Mouse (Mus musculus) embryo, embryonic 9.5 days (tissue): ENCODE measurements around the gene 4930432K21Rik.

Experiments used
- DNase-seq: peaks from one replicate; pipeline ENCODE4 v3.0.0-alpha.2; 2017; ENCODE audit errors: extremely low spot score

4930432K21Rik gene

DNA sequence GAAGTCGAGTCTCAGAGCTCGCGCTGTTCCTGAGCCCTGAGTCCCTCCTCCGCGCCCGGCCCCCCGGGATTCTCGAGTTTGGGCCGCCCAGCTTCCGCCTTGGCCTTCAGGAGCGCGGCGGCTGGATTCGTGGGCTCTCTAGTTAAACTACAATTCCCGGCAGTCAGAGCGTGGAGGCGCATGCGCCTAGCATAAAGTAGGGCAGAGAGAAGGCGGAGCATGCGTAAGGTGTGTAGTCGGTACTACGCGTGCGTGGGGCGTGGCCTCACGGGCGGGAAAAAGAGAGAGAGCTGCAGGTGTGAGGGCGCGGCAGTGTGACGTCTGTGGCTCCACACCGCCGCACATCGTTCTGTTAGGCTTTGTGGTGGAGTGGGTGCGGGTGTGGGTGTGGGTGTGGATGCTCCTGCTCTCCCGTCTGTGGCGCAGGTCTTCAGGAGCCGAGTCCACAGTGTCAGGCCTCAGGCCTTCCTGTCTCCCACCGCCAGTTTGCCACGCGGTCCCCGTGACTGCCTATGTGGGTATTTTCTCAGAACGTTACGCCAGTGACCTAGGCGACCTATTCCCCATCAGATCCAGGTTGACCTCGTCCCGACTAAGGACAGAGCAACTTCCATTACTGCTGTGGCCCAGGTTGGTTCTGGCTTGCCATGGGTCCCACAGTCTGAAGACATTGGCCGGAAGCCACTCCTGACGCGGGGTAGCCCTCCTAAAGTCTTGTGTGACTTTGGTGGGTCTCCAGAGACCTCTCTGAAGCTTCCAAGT is at the start of gene 4930432K21Rik, which contains the start of gene Cc2d1a:
Gene 4930432K21Rik (plus strand): TSS at position 257 of the 762 bp plus-strand sequence.
Gene Cc2d1a (minus strand): TSS at position 168 of the 762 bp plus-strand sequence.
- peak; percentile 93 for DNase-seq

- DNase-seq: no peak
Measured at GRCm38 (mm10) chr8:84098376-84098775, 49.4 kb upstream of the 4930432K21Rik start.

DNA sequence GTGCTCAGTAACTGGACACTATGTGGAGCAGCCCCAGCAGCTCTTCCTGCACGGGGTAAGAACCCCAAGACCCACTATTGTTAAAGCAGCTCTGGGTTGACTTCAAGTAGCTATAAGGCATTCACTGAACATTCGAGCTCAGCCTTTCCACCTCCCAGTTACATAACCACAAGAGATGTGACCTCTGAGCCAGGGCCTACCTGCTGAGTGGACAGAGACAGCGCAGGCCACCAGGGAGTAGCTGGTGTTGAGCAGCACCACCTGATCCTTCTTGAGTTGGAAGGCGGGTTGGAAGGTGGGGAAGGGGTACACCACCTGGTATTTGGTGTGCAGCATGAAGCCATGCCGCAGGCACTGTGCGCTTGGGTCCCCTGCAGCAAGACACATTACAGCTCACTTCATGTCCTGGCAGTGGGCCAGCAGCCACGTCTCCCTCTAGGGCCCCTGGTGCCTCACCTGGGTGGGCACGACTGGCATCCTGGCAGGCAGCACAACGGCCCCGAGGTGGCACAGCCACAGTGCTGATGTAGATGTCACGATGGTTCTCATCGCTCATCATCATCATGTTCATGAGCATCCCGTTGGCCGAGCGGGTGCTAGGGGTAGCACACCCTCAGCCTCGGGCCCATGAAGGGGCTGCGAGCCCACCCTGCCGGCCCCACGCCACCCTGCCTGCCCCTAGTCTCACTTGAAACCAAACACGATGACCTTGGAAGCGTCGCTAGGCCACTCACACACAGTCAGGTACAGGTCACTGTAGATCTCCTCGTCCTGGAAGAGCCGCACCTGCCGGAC is 46.2 kb upstream of the 4930432K21Rik start:
- no peak for DNase-seq

DNA sequence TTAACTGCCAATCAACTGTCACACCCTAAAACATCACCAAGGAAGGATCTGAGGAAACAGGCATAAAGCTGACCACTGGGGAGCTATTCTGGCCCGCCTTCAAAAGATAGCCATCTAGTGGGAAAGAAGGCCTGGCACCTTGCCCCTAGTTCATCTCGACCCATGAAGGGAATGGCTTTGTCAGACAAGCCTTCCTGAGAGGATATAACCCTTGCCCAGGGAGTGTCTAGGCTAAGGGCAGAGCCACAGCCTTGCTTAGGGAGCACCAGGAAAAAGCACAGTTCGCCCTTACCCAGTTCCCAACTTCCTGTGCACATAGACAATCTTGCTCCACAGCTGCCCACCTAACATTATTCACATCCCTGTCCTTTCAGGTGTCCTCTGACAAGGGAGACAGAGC is 44.2 kb upstream of the 4930432K21Rik start:
- DNase-seq: no peak

- peak; percentile 88 for DNase-seq
Measured at GRCm38 (mm10) chr8:84104221-84104620, 43.6 kb upstream of the 4930432K21Rik start.

GRCm38 (mm10) chr8:84104697-84105609 is 42.9 kb upstream of the 4930432K21Rik start, which contains the start of gene Dcaf15:
Dcaf15 (minus strand) TSS chr8:84104768.
- peak; percentile 97 for DNase-seq

GRCm38 (mm10) chr8:84105676-84106075 is 42.1 kb upstream of the 4930432K21Rik start:
- no peak for DNase-seq

DNA sequence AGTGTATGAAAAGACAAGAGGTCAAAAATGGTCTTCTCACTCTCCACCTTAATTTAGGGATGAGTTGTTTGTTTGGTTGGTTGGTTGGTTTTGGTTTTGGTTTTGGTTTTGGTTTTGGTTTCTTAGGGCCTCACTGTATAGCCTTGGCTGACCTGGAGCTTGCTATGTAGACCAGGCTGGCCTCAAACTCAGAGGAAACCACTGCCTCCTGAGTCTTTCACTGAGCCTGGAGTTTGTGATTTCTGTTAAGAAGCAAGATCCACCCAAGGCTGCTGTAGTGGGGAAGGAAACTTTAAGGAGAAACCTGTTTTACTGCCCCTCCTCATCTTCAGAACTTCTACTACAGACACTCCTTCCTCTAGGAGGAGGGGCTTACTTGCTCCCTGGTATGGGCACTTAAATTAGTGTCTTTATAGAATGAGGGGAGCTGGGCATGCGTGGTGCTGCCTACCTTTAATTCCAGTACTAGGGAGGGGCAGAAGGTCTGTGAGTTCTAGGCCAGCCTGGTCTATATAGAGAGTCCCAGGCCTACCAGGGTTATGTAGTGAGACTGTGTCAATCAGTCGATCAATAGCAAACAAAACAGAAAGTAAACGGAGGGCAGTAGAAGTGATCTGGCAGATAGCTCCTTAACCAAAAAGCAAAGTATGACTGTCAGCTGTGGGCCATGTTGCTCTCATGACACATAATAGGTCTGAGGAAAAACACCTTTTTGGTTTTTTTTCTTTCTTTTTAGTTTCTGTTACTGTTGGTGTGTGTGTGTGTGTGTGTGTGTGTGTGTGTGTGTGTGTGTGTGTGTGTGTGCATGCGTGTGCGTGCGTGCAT is 41.4 kb upstream of the 4930432K21Rik start:
- DNase-seq: no peak

DNA sequence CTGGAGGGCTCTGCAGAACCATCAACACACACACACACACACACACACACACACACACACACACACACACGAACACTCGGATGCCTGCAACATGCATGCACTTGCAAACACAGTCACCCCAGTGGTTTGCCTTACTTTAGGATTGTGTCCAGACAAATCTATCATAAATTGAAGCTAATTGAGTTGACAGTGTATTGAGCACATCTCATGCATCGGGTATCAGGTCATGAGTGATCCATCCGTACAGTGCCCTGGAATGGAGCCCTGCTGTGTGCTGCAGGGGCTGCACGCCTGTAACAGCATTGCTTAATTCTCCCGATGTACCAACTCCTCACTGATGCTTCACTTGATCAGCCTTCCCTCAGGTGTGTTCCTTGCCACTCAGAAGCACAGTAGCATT is 32.2 kb upstream of the 4930432K21Rik start:
- no peak for DNase-seq

DNA sequence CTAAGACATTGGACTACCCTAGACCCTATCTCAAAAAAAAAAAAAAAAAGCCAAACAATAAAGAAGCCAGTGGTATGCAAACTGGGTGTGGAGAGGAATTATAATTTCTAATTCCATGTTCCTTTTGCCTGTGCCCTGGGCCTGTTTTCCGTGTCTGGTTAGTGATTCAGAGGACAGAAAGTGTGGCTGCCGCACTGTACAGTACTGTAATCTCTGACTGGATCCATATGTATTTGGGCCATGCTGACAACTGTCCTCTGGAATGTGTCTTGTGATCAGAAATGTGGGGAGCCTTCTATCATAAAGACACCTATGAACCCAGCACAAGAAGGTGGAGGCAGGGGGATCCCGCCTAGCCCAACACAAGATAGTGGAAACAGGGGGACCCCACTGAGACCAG is 25.7 kb upstream of the 4930432K21Rik start:
- no peak for DNase-seq

DNA sequence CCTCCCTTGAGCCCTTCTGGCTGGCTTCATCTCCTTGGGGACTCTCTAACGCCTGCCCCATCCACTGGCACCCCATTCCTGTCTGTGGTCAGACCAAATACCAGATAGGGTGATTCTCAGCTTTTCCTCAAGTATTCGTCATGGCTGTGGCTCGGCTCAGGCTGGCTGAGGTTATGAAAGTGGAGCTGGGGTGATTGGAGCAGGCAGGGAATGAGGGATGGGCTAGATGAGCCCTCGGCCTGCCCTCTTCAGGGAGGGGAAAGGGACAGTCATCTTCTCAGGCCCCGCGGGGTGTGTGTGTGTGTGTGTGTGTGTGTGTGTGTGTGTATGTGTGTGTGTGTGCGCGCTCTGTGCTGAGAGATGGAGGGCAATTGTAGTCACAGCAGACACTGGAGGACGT is 22.2 kb upstream of the 4930432K21Rik start, which contains the start of gene Podnl1:
Gene Podnl1 (plus strand): TSS at position 334 of the 400 bp plus-strand sequence.
- DNase-seq: no peak

- no peak for DNase-seq
Measured at GRCm38 (mm10) chr8:84126742-84127141, 21.1 kb upstream of the 4930432K21Rik start.

DNA sequence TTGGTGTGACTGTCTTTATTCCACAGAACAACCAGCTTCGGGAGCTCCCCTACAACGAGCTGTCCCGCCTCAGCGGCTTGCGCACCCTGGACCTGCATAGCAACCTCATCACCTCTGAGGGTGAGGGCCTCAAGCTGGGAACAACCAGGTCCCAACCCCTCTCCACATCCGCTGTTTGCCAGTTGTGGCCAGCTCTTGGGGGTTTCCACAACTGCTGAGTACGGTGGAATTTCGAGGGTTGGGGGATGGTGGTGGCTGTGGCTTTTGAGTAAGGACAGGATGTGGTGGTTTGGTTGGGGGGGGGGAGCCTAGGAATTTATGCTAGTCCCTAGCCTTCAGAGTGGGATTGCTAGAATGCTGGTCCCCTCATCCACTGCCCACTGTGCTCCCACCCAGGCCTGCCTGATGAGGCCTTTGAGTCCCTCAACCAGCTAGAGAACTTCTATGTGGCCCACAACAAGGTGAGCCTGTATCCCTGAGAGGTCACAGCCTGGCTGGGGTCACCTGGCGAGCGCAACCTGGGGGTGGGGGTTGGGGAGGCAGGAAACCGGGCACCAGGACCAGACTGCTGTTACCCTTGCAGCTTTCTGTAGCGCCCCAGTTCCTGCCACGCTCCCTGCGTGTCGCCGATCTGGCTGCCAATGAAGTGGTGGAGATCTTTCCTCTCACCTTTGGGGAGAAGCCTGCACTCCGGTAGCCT is 20.5 kb upstream of the 4930432K21Rik start:
- DNase-seq: no peak

DNA sequence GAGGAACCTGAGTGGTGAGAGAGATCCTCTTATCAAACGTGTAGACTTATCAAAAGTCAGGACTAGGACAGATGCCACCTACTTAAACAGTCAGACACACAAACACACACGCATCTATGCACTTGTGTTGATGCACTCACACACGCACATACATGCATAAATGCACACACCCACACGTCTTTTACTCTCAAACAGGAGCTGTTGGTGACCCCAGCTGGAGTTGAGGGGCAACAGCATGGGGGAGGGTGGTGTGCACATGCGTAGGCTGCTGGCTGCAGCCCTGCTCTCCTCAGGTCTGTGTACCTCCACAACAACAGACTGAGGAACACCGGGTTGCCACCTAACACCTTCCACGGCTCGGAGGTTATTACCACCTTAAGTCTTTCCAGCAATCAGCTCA is 19.5 kb upstream of the 4930432K21Rik start:
- DNase-seq: no peak

GRCm38 (mm10) chr8:84130806-84131205 is 17.0 kb upstream of the 4930432K21Rik start:
- DNase-seq: no peak

DNA sequence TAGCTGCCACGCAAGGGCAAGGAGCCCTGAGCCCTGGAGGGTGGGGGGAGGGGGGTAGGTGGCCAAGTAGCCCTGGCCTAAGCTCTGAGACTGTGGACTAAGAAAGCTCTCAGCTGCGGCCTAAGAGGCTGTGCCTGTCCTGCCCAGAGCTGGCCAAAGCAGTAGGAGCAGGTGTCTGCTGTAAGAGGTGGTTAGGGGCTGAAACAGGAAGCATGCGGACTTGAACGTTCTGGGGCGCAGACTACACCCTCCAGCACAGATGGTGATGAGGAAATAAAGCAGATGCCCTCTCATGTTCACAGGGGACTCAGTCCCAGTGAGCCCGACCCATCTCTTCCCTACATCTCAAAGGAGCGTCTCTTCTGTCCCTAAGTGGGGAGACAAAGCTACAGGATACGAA is 15.6 kb upstream of the 4930432K21Rik start:
- DNase-seq: no peak

DNA sequence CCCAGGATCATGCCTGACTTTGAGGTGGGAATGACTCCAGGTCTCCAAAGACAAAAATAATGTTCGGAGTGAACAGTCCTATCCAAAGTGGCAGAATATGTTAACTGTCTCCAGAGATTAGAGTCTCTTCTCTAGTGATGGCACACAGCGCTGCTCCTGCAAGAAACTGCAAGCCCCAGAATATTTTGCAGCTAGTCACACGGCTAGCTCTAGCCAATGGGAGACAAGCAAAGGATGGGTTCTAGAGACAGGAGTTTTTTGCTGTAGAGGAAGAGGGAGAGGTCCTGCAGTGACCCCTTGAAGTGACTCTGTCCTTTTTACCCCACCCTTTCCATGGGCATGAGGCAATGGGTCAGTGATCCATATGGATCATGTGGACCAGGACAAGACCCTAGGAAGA is 10.0 kb upstream of the 4930432K21Rik start:
- no peak for DNase-seq

- no peak for DNase-seq
Measured at GRCm38 (mm10) chr8:84140838-84141237, 7.0 kb upstream of the 4930432K21Rik start.

DNA sequence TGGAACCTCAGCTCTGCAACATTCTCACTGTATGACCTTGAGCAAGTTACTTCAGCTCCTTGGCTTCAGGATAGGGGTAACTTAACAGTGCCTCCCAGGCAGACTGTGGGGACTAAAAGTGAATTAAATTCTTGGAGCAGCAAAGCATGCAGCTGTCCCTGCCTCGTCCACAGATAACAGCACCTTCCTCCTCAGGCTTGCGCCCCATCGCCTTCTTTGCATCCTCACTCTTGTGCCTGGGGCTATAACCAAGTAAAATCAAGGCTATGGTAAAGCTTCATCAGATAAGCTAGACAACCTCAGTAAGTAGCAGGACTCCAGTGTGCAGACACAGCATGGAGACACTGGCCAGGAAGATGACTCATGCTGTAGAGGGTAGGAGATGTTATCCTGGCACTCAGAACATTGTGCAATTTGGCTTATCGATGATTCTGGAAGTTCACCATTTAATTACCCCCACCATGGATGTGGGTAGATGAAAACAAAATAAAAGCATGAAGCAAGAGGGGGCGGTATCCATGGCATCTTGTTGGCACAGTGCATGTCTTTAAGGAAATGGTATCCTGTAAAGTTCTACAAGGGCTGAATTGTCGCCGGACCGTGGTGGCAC is 3.1 kb upstream of the 4930432K21Rik start:
- DNase-seq: no peak

DNA sequence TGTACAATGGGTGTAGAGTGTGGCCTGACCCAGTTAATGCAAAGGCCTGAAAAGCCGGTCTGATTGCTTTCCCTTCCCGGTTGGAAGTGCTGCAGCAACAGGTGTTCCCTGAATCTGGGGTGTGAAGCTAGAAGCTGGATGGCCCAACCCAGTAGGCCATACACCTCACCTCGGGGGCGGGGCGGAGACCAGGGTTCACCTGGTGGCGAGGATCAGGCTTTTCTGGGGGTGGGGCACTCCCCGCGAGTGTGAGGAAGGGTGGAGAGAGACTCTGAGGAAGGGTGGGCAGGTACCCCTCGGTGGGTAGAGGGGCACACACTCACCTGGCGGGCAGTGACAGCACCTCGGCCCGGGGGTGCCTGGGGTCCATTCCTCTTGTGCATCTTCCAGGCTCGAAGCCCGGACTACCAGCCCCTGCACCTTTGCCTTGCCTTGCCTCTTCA is 480 bp upstream of the 4930432K21Rik start:
- no peak for DNase-seq
